Comparison of ENCODE assay signal across 14 mouse cellular contexts in genomic region chr10:121496616-121497015, GRCm38 (mm10). TPM values are rescaled to one million over a fixed set of nuclear protein-coding genes. Genes with fewer than 3 reads are reported as not detected.
DNase-seq lines count a peak whose midpoint lies in the region; ATAC-seq and TF ChIP-seq lines count a peak whose summit lies in the region.
"Had no signal": no experiment of that assay in that cellular context is flagged by ENCODE, and none has a peak within 500 bp of the region (broad histone marks: within the 10 kb centered on the region; RNA-seq: fewer than 3 reads in every experiment).

No protein-coding gene starts in this region.

- H3K27me3 ChIP-seq in heart, postnatal 0 days (ENCODE audit: control insufficient read depth, insufficient read depth, low read length): no peaks in the 10 kb centered on the region
- no peaks in the 10 kb centered on the region for H3K27me3 ChIP-seq in lung, embryonic 14.5 days (ENCODE audit: insufficient read depth, low read length)
- no peaks in the 10 kb centered on the region for H3K27me3 ChIP-seq in lung, postnatal 0 days (replicated peaks; ENCODE audit: insufficient read depth, low read length)
- H3K27me3 ChIP-seq: forebrain, embryonic 12.5 days; limb, embryonic 15.5 days; neural tube, embryonic 15.5 days had no signal

- TF ChIP-seq CTCF in heart, postnatal 0 days (IDR thresholded peaks at IDR 0.05; ENCODE audit: low read depth): no peak
- TF ChIP-seq CTCF in lung, embryonic 14.5 days (IDR thresholded peaks at IDR 0.05; ENCODE audit: low read depth): no peak
- TF ChIP-seq CTCF in lung, postnatal 0 days (IDR thresholded peaks at IDR 0.05): no peak

- H3K27ac ChIP-seq in heart, postnatal 0 days (ENCODE audit: low read depth): peak overlapping the region; percentile 20; the same call in 1 of the 2 replicates
- no peak overlapping the region for H3K27ac ChIP-seq in lung, embryonic 14.5 days (ENCODE audit: low read depth)
- peak overlapping the region; percentile 23 for H3K27ac ChIP-seq in lung, postnatal 0 days (ENCODE audit: low read length)
- H3K27ac ChIP-seq: forebrain, embryonic 12.5 days; limb, embryonic 15.5 days; neural tube, embryonic 15.5 days had no signal

- H3K4me3 ChIP-seq in heart, postnatal 0 days (ENCODE audit: low read depth, low read length): no peak overlapping the region
- no peak overlapping the region for H3K4me3 ChIP-seq in lung, embryonic 14.5 days (ENCODE audit: low read depth, low read length)
- no peak overlapping the region for H3K4me3 ChIP-seq in lung, postnatal 0 days (ENCODE audit: low read depth, low read length)
- H3K4me3 ChIP-seq: forebrain, embryonic 12.5 days; limb, embryonic 15.5 days; neural tube, embryonic 15.5 days had no signal

- ATAC-seq in heart, postnatal 0 days (ENCODE audit: insufficient read depth, low read depth): no peak
- ATAC-seq in lung, embryonic 14.5 days (ENCODE audit: insufficient read depth): peak; percentile 39; the same call in 1 of the 2 replicates
- ATAC-seq in lung, postnatal 0 days: peak; percentile 43

- H3K4me1 ChIP-seq in heart, postnatal 0 days (ENCODE audit: control insufficient read depth, insufficient read depth): no peaks in the 10 kb centered on the region
- peaks cover 5% of the 10 kb centered on the region; the same call in 1 of the 2 replicates for H3K4me1 ChIP-seq in lung, embryonic 14.5 days (ENCODE audit: insufficient read depth)
- no peaks in the 10 kb centered on the region; the same call in 1 of the 2 replicates for H3K4me1 ChIP-seq in lung, postnatal 0 days (ENCODE audit: insufficient read depth, low read depth, low read length)

- DNase-seq in heart, postnatal 0 days (ENCODE audit: low spot score): no peak
- no peak for DNase-seq in heart, postnatal 36 days
- DNase-seq in lung, embryonic 14.5 days: peak; percentile 83
- no peak for DNase-seq in lung, postnatal 14 days
- DNase-seq in lung, postnatal 0 days (ENCODE audit: low spot score): peak; percentile 85
- peak; percentile 34 for DNase-seq in skeletal muscle tissue, adult 2 months (ENCODE audit: low read depth, low spot score)
- no peak for DNase-seq in right cerebral cortex, postnatal 14 days
- DNase-seq in frontal cortex, adult 2 months (ENCODE audit: extremely low spot score in 1 of 2, low spot score in 1 of 2): no peak
- DNase-seq: cerebellum, adult 18-20 months; thymus, postnatal 14 days had no signal

- no peak overlapping the region for H3K9ac ChIP-seq in heart, postnatal 0 days (replicated peaks; ENCODE audit: low read depth, low read length)
- no peak overlapping the region for H3K9ac ChIP-seq in lung, embryonic 14.5 days
- no peak overlapping the region for H3K9ac ChIP-seq in lung, postnatal 0 days (replicated peaks; ENCODE audit: low read depth)
- H3K9ac ChIP-seq: forebrain, embryonic 12.5 days; limb, embryonic 15.5 days; neural tube, embryonic 15.5 days had no signal

- no peak for TF ChIP-seq EP300 in heart, postnatal 0 days (IDR thresholded peaks at IDR 0.05; ENCODE audit: low read depth)
- peak; percentile 88 for TF ChIP-seq EP300 in lung, postnatal 0 days (IDR thresholded peaks at IDR 0.05)

- H3K9me3 ChIP-seq in heart, postnatal 0 days (replicated peaks; ENCODE audit: control insufficient read depth, low read length): no peaks in the 10 kb centered on the region
- H3K9me3 ChIP-seq in lung, embryonic 14.5 days (ENCODE audit: low read depth, low read length): no peaks in the 10 kb centered on the region
- H3K9me3 ChIP-seq in lung, postnatal 0 days (ENCODE audit: low read length): no peaks in the 10 kb centered on the region
- H3K9me3 ChIP-seq: forebrain, embryonic 12.5 days; limb, embryonic 15.5 days; neural tube, embryonic 15.5 days had no signal

- H3K4me2 ChIP-seq in heart, postnatal 0 days (ENCODE audit: low read depth, low read length): no peak overlapping the region
- H3K4me2 ChIP-seq in lung, embryonic 14.5 days: no peak overlapping the region
- H3K4me2 ChIP-seq in lung, postnatal 0 days (replicated peaks; ENCODE audit: low read depth, low read length): no peak overlapping the region
- H3K4me2 ChIP-seq: forebrain, embryonic 12.5 days; heart, embryonic 11.5 days; limb, embryonic 15.5 days; neural tube, embryonic 15.5 days had no signal

- intact Hi-C loops in heart, postnatal 36 days (cut with DNase I): loop anchor here (2.0 kb wide), 1 partner anchor 14 kb away; no protein-coding TSS in a partner anchor

- 58% methylated on average over 7 of the region's 7 CpGs for WGBS in heart, postnatal 0 days
- WGBS in lung, embryonic 14.5 days: 41% methylated on average over 7 of the region's 7 CpGs
- WGBS in lung, postnatal 0 days: 49% methylated on average over 7 of the region's 7 CpGs

- H3K36me3 ChIP-seq in heart, postnatal 0 days (replicated peaks; ENCODE audit: control insufficient read depth, insufficient read depth, low read length): no peaks in the 10 kb centered on the region
- H3K36me3 ChIP-seq in lung, embryonic 14.5 days (ENCODE audit: insufficient read depth): no peaks in the 10 kb centered on the region
- H3K36me3 ChIP-seq in lung, postnatal 0 days (ENCODE audit: insufficient read depth, low read length): no peaks in the 10 kb centered on the region
- H3K36me3 ChIP-seq: forebrain, embryonic 12.5 days; limb, embryonic 15.5 days; neural tube, embryonic 15.5 days had no signal

RNA-seq across cellular contexts. Expression of gene Rassf3, which starts 20.5 kb away (rescaled TPM):
- 27.9 and 32.3 TPM in 2 replicates for total RNA-seq in heart, postnatal 0 days (2014; rRNA removed; ENCODE audit: low replicate concordance)
- 22.0 and 23.4 TPM in 2 replicates for polyA plus RNA-seq in heart, postnatal 0 days (2015; fragmentation: Nextera tagmentation; extraction: Ambion mirVana)
- 100 to 1,000 TPM; 125 to 140 TPM for total RNA-seq in heart, postnatal 36 days (2021)
- 19.8 and 21.0 TPM in 2 replicates for polyA plus RNA-seq in lung, embryonic 14.5 days (2014; fragmentation: Nextera tagmentation; extraction: Ambion mirVana)
- 22.9 and 26.4 TPM in 2 replicates for polyA plus RNA-seq in lung, postnatal 0 days (2015; fragmentation: Nextera tagmentation; extraction: Ambion mirVana)
- polyA plus RNA-seq in frontal cortex, adult 2 months (2012; rRNA removed): 18.0 and 21.5 TPM in 2 replicates

Comparison
In these comparisons a context has a peak if more than half of its experiments do, and no peak if none do; other contexts are left out.
1. DNase-seq: peak in lung, embryonic 14.5 days (single experiment), lung, postnatal 0 days (single experiment) and skeletal muscle tissue, adult 2 months (single experiment); none in heart, postnatal 0 days (single experiment), heart, postnatal 36 days (0 of 2), lung, postnatal 14 days (single experiment), right cerebral cortex, postnatal 14 days (single experiment) and frontal cortex, adult 2 months (0 of 2).